Mouse (Mus musculus) megakaryocyte, embryonic 14.5 days (primary cell): Measurements from ENCODE around the gene Nsmce1. TPM values are rescaled to one million over a fixed set of nuclear protein-coding genes. Genes with fewer than 3 reads are reported as not detected.
A peak's percentile ranks its signal among the peaks of the same experiment; 100 is the strongest.

ENCODE experiments used
- H3K27me3 ChIP-seq: replicated peaks from 2 replicates; pipeline ENCODE3; 2012; ENCODE audit warnings: inconsistent platforms
- H3K36me3 ChIP-seq: replicated peaks from 2 replicates; pipeline ENCODE3; 2012; ENCODE audit warnings: low read length, inconsistent platforms, mixed read lengths
- H3K4me1 ChIP-seq: 2 replicates; pipeline ENCODE4 v1.6.1; 2012; ENCODE audit warnings: inconsistent platforms
- H3K4me3 ChIP-seq: replicated peaks from 2 replicates; pipeline ENCODE3; 2012; ENCODE audit warnings: moderate library complexity, mild to moderate bottlenecking, inconsistent platforms
- H3K9me3 ChIP-seq: 2 replicates; pipeline ENCODE4 v1.6.1; 2012; ENCODE audit warnings: inconsistent platforms
- FLI1 ChIP-seq: IDR thresholded peaks from 2 replicates; pipeline ENCODE4 v1.6.1; 2012; ENCODE audit warnings: low read length, inconsistent platforms, mixed read lengths
- GATA1 ChIP-seq: IDR thresholded peaks from 3 replicates; pipeline ENCODE4 v1.6.1; 2012; ENCODE audit warnings: mixed read lengths, low read length, inconsistent platforms, borderline replicate concordance
- polyA plus RNA-seq: library from polyadenylated mRNA; stranded (reverse); fragments of >175 nt; gene quantifications from 2 replicates; pipeline ENCODE4 v1.2.3, GENCODE M21; 2012; ENCODE audit warnings: low replicate concordance; ENCODE audit not compliant: insufficient read depth

Gene Nsmce1
- 6.5 and 12.8 TPM in 2 replicates for polyA plus RNA-seq

DNA sequence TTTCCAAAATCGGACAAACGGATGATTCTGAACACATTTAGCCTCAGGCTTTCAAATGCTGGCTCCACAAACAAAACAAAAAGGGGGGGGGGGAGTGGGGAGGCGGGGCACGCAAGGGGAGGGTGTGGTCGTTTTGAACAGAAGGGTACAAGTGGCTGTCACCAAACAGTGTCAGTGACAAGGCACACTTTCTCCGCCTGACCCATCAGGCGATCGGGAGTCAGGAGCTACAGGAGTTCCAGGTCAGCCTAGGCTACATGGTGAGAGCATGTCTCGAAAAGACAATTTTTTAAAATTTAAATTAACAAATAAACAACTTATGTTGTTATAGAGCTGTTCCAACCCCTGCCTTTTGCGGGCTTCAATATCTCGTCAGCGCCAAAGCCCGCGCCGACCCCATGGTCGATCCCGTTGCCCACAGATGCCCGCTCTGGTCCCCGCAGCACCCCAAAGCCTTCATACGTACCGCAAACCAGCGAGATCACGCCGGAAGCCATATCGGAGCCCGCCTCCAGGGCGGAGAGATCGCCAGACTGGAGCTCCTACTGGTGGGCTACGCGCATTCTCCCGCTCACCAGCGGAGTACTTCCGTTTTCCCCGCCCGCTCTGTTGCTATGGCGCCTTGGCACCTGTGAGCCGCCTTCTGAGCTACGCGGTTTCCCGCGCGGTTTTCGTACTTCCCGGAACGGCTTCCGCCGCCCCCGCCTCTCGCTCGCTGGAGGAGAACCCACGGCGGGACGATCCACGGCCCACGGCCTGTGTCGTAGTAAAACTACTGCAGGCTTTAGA lies at the start of gene Nsmce1:
Nsmce1 (minus strand) TSS at position 650 of the 789 bp plus-strand sequence.
- H3K4me1 ChIP-seq, result peaks cover 57% of the 10 kb centered on the region
- TF ChIP-seq GATA1 (0 out of 3 replicates have a peak, but pooled peaks have one; percentile 38), FLI1 (peak; percentile 73; the same call in 1 of the 2 replicates)
- peak within 1 kb of the TSS; percentile 93 for H3K4me3 ChIP-seq
- no peaks in the 10 kb centered on the region for H3K9me3 ChIP-seq
- peaks cover 10% of the 10 kb centered on the region for H3K36me3 ChIP-seq
- H3K27me3 ChIP-seq, result no peaks in the 10 kb centered on the region

DNA sequence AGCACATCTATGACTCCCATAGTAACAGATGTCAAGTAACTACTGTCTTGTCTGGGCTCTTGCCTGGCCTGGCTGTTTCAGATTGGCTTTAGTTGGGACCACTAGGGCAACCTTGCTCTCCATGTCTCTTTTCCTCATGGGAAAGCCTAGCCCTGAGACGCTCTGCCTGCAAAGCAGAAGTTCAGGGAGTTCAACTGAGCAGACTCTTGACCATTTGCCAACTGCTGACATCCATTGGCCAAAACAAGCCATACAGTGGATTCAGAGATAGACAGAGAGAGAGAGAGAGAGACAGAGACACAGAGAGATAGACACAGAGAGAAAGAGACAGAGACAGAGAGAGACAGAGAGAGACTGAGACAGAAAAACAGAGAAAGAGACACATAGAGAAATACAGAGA lies 49.6 kb upstream of the Nsmce1 start:
- Histone ChIP-seq H3K27me3 (peaks cover 19% of the 10 kb centered on the region), H3K4me1 (peaks cover 54% of the 10 kb centered on the region), H3K36me3 (no peaks in the 10 kb centered on the region), H3K4me3 (no peak overlapping the region), H3K9me3 (no peaks in the 10 kb centered on the region)
- TF ChIP-seq GATA1 (no peak), FLI1 (no peak)

DNA sequence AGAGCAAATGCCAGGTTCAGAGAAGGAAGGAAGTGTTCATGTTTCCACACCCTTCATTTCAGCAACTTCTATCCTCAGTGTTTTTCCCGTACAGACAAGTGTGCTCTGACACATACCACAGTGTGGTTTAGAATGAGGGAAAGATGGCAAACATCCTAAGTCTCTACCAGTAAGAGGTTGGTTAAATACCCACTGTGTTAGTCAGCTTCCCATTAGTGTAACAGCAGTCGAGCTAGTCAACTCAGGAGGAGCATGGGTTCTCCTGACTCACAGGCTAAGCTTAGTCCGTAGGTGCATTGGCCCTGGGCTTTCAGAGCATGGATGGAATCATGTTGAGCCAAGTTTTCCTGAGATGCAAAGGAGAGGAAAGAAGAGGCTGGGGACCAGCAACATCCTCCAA lies 48.0 kb upstream of the Nsmce1 start:
- Histone ChIP-seq H3K9me3 (peaks cover 9% of the 10 kb centered on the region), H3K27me3 (peaks cover 19% of the 10 kb centered on the region), H3K4me1 (peaks cover 50% of the 10 kb centered on the region), H3K36me3 (no peaks in the 10 kb centered on the region), H3K4me3 (no peak overlapping the region)
- TF ChIP-seq GATA1, result no peak
- TF ChIP-seq FLI1, result no peak

DNA sequence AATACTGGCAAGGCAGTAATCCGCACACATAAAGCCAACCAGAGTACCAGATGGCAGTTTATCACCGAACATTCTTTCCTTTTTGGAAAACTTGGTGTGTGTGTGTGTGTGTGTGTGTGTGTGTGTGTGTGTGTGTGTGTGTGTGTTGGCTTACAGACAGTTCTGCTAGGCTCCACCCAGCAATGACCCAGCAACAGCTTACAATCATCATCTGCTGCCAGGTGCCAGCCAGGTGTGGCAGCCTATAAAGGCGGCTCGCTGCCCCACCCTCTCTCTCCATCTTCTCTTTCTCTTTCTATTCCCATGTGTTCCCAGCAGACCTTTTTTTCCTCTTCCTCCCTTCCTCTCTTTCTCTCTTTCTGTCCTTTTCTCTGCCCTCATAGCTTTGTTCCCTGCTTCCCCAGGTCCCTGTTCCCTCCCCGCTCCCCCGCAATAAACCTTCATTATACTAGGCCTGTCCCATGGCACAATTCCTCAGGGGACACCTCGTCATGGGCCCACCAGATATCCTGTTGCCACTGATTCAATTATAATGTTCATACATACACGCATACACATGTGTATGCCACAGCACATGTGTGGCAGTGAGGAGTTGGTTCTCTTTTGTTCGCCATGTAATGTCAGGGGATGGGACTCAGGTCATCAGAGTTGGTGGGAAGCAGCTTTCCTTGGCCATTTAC lies 36.6 kb upstream of the Nsmce1 start:
- Histone ChIP-seq H3K4me3 (no peak overlapping the region), H3K27me3 (peaks cover 14% of the 10 kb centered on the region), H3K36me3 (no peaks in the 10 kb centered on the region), H3K4me1 (peaks cover 14% of the 10 kb centered on the region), H3K9me3 (no peaks in the 10 kb centered on the region)
- no peak for TF ChIP-seq FLI1

GRCm38 (mm10) chr7:125527186-125527585 lies 35.8 kb upstream of the Nsmce1 start:
- peaks cover 23% of the 10 kb centered on the region for H3K4me1 ChIP-seq
- peaks cover 14% of the 10 kb centered on the region for H3K27me3 ChIP-seq
- H3K36me3 ChIP-seq, result no peaks in the 10 kb centered on the region
- no peak overlapping the region for H3K4me3 ChIP-seq
- TF ChIP-seq FLI1, result no peak
- TF ChIP-seq GATA1, result no peak
- no peaks in the 10 kb centered on the region for H3K9me3 ChIP-seq

DNA sequence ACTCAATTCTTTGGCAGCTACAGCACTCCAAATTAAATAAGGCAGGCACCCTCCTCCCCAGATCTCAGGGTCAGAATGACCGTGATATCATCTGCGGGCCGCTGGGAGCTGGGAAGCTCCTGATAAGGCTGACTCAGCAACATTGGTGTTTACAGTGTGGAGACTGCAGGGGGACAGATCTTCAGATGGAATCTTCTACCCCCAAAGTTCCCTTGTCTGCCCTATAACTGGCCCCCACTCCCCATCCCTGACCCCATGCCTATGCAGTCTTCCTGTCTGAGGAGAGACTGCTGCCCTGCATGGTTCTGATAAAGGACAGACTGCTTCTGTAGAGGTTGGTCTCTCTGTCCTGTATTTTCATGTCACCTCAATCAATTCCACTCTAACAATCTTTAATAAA lies 31.7 kb upstream of the Nsmce1 start:
- Histone ChIP-seq H3K4me1 (peaks cover 25% of the 10 kb centered on the region), H3K4me3 (peak overlapping the region; percentile 59), H3K36me3 (no peaks in the 10 kb centered on the region), H3K27me3 (peaks cover 11% of the 10 kb centered on the region), H3K9me3 (peaks cover 4% of the 10 kb centered on the region)
- no peak for TF ChIP-seq FLI1
- TF ChIP-seq GATA1, result no peak

GRCm38 (mm10) chr7:125519715-125520114 lies 28.3 kb upstream of the Nsmce1 start:
- TF ChIP-seq FLI1 (no peak), GATA1 (no peak)
- H3K9me3 ChIP-seq, result peaks cover 4% of the 10 kb centered on the region
- no peaks in the 10 kb centered on the region for H3K36me3 ChIP-seq
- no peak overlapping the region for H3K4me3 ChIP-seq
- H3K4me1 ChIP-seq, result peaks cover 31% of the 10 kb centered on the region
- H3K27me3 ChIP-seq, result no peaks in the 10 kb centered on the region

DNA sequence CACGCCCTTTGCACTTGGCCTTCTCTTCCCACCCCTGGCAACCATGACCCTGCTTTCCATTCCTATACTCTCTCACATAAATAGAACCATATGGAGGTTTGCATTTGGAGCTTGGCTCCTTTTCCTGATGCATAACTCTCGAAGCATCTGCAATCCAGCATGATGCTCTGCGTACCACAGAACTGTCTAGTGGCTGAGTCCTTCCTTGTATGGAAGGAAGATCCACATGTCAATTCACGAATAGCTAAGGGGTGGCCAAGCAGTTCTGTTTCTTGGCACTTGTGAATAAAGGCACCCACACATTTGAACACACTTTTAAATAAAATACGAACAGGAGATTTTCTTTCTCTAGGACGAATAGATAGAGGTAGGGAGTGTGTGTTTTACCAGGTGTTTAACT lies 26.1 kb upstream of the Nsmce1 start:
- Histone ChIP-seq H3K36me3 (peaks cover 2% of the 10 kb centered on the region), H3K27me3 (no peaks in the 10 kb centered on the region), H3K9me3 (peaks cover 18% of the 10 kb centered on the region), H3K4me3 (no peak overlapping the region), H3K4me1 (peaks cover 21% of the 10 kb centered on the region)
- TF ChIP-seq GATA1 (no peak), FLI1 (no peak)

GRCm38 (mm10) chr7:125516723-125517122 lies 25.3 kb upstream of the Nsmce1 start:
- Histone ChIP-seq H3K4me1 (peaks cover 18% of the 10 kb centered on the region), H3K27me3 (no peaks in the 10 kb centered on the region), H3K9me3 (peaks cover 18% of the 10 kb centered on the region), H3K4me3 (no peak overlapping the region), H3K36me3 (peaks cover 2% of the 10 kb centered on the region)
- TF ChIP-seq GATA1, result no peak
- TF ChIP-seq FLI1, result no peak
